Mouse (Mus musculus): ENCODE data around the gene Syt14. TPM values are rescaled to one million over a fixed set of nuclear protein-coding genes. Genes with fewer than 3 reads are reported as not detected.

Syt14 gene
- total and polyA plus RNA-seq, 3 experiments: 0.16 TPM; not detected in 2

- no peaks in the 10 kb centered on the region for H3K27me3 ChIP-seq (ENCODE audit: insufficient read depth, low read length)
- no peak for ATAC-seq (ENCODE audit: extremely low read depth, insufficient number of reproducible peaks, low FRiP score, poor library complexity, severe bottlenecking)
- H3K9me3 ChIP-seq (replicated peaks): no peaks in the 10 kb centered on the region
- DNase-seq (ENCODE audit: low spot score): no peak
- no peak for TF ChIP-seq GATA1 (IDR thresholded peaks at IDR 0.05; ENCODE audit: borderline replicate concordance, low read length)
- TF ChIP-seq CTCF (IDR thresholded peaks at IDR 0.05; ENCODE audit: low read depth, low read length): no peak
- TF ChIP-seq TAL1 (conservative IDR thresholded peaks at IDR 0.05; ENCODE audit: low read depth, low read length): no peak
- no peak for TF ChIP-seq GATA2 (IDR thresholded peaks at IDR 0.05; ENCODE audit: borderline replicate concordance, low read depth, low read length)
- no peak for TF ChIP-seq POLR2AphosphoS5 (IDR thresholded peaks at IDR 0.05; ENCODE audit: insufficient replicate concordance, low read depth, low read length)
- no peak overlapping the region for H3K4me3 ChIP-seq (ENCODE audit: low read depth, low read length)
- H3K36me3 ChIP-seq (replicated peaks): no peaks in the 10 kb centered on the region
- H3K4me1 ChIP-seq (ENCODE audit: insufficient read depth, low read depth, low read length): no peaks in the 10 kb centered on the region
These were observed 49.1 kb downstream of the Syt14 start for GRCm38 (mm10) chr1:192986481-192986880.

DNA sequence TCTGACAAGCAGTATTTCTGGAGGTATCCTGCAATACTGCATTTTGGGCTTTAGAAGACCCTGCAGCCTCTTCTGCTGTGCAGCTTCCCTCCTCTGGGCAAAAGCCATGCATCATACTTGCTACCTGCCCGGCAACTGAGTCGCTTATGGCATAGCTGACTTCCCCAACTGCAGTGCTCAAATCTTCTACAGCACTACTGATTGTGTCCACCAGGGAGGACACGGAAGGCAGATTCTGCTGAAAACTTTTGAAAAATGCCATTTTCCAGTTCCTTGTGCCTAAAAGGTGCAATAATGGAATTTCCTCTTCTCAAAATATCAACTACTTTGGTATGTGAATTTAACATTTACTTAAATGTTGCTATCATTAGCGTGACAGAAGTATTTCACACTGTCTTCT is 51.2 kb downstream of the Syt14 start:
- Histone ChIP-seq H3K27me3 (ENCODE audit: insufficient read depth, low read length) (no peaks in the 10 kb centered on the region), H3K4me3 (ENCODE audit: low read depth, low read length) (no peak overlapping the region), H3K9me3 (replicated peaks) (no peaks in the 10 kb centered on the region), H3K36me3 (replicated peaks) (no peaks in the 10 kb centered on the region), H3K4me1 (ENCODE audit: insufficient read depth, low read depth, low read length) (no peaks in the 10 kb centered on the region)
- ATAC-seq (ENCODE audit: extremely low read depth, insufficient number of reproducible peaks, low FRiP score, poor library complexity, severe bottlenecking) (no peak), DNase-seq (ENCODE audit: low spot score) (no peak)
- TF ChIP-seq TAL1 (conservative IDR thresholded peaks at IDR 0.05; ENCODE audit: low read depth, low read length): no peak
- no peak for TF ChIP-seq CTCF (IDR thresholded peaks at IDR 0.05; ENCODE audit: low read depth, low read length)

DNA sequence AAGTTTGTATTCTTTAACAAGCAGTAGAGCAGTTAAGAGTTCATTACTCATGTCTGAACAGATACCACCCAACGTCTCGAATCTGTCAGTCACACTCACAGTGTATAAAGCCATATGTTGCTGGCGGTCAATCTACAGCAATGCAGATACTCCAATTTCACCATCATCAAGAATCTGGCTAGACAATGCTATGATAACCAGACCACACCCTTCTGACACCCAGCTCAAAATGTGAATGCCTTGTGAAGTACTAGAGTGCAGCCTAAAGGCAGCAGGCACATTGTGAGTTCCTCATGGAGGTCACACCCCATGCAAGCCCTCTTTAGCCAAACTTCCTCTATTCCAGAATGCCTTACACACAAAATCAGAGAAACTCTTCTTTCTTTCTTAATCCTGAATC is 53.9 kb downstream of the Syt14 start:
- no peaks in the 10 kb centered on the region for H3K36me3 ChIP-seq (replicated peaks)
- no peak for ATAC-seq (ENCODE audit: extremely low read depth, insufficient number of reproducible peaks, low FRiP score, poor library complexity, severe bottlenecking)
- no peak for TF ChIP-seq GATA1 (IDR thresholded peaks at IDR 0.05; ENCODE audit: borderline replicate concordance, low read length)
- TF ChIP-seq TAL1 (conservative IDR thresholded peaks at IDR 0.05; ENCODE audit: low read depth, low read length): no peak
- TF ChIP-seq POLR2AphosphoS5 (IDR thresholded peaks at IDR 0.05; ENCODE audit: insufficient replicate concordance, low read depth, low read length): no peak
- no peak for TF ChIP-seq CTCF (IDR thresholded peaks at IDR 0.05; ENCODE audit: low read depth, low read length)
- TF ChIP-seq GATA2 (IDR thresholded peaks at IDR 0.05; ENCODE audit: borderline replicate concordance, low read depth, low read length): no peak

GRCm38 (mm10) chr1:192981120-192981519 is 54.5 kb downstream of the Syt14 start:
- Histone ChIP-seq H3K9me3 (replicated peaks) (no peaks in the 10 kb centered on the region), H3K36me3 (replicated peaks) (no peaks in the 10 kb centered on the region), H3K27me3 (ENCODE audit: insufficient read depth, low read length) (no peaks in the 10 kb centered on the region), H3K4me1 (ENCODE audit: insufficient read depth, low read depth, low read length) (no peaks in the 10 kb centered on the region), H3K4me3 (ENCODE audit: low read depth, low read length) (no peak overlapping the region)
- TF ChIP-seq GATA1 (IDR thresholded peaks at IDR 0.05; ENCODE audit: borderline replicate concordance, low read length) (no peak), POLR2AphosphoS5 (IDR thresholded peaks at IDR 0.05; ENCODE audit: insufficient replicate concordance, low read depth, low read length) (no peak), GATA2 (IDR thresholded peaks at IDR 0.05; ENCODE audit: borderline replicate concordance, low read depth, low read length) (no peak), TAL1 (conservative IDR thresholded peaks at IDR 0.05; ENCODE audit: low read depth, low read length) (no peak), CTCF (IDR thresholded peaks at IDR 0.05; ENCODE audit: low read depth, low read length) (no peak)
- DNase-seq (ENCODE audit: low spot score) (no peak), ATAC-seq (ENCODE audit: extremely low read depth, insufficient number of reproducible peaks, low FRiP score, poor library complexity, severe bottlenecking) (no peak)

More for the DNA sequence above, 53.9 kb downstream of the Syt14 start:
- H3K4me1 ChIP-seq (ENCODE audit: insufficient read depth, low read depth, low read length): no peaks in the 10 kb centered on the region
- H3K27me3 ChIP-seq (ENCODE audit: insufficient read depth, low read length): no peaks in the 10 kb centered on the region
- no peak for DNase-seq (ENCODE audit: low spot score)
- no peak overlapping the region for H3K4me3 ChIP-seq (ENCODE audit: low read depth, low read length)
- H3K9me3 ChIP-seq (replicated peaks): no peaks in the 10 kb centered on the region

- TF ChIP-seq TAL1 (conservative IDR thresholded peaks at IDR 0.05; ENCODE audit: low read depth, low read length) (no peak), GATA2 (IDR thresholded peaks at IDR 0.05; ENCODE audit: borderline replicate concordance, low read depth, low read length) (no peak), POLR2AphosphoS5 (IDR thresholded peaks at IDR 0.05; ENCODE audit: insufficient replicate concordance, low read depth, low read length) (no peak), GATA1 (IDR thresholded peaks at IDR 0.05; ENCODE audit: borderline replicate concordance, low read length) (no peak)
- no peak for DNase-seq (ENCODE audit: low spot score)
- no peaks in the 10 kb centered on the region for H3K4me1 ChIP-seq (ENCODE audit: insufficient read depth, low read depth, low read length)
- H3K27me3 ChIP-seq (ENCODE audit: insufficient read depth, low read length): no peaks in the 10 kb centered on the region
- H3K36me3 ChIP-seq (replicated peaks): no peaks in the 10 kb centered on the region
- no peak overlapping the region for H3K4me3 ChIP-seq (ENCODE audit: low read depth, low read length)
- no peak for ATAC-seq (ENCODE audit: extremely low read depth, insufficient number of reproducible peaks, low FRiP score, poor library complexity, severe bottlenecking)
- H3K9me3 ChIP-seq (replicated peaks): no peaks in the 10 kb centered on the region
These were observed 73.3 kb downstream of the Syt14 start for GRCm38 (mm10) chr1:192962323-192962722.

GRCm38 (mm10) chr1:192947839-192948173 is 87.8 kb downstream of the Syt14 start:
- H3K4me1 ChIP-seq (ENCODE audit: insufficient read depth, low read depth, low read length): no peaks in the 10 kb centered on the region
- H3K9me3 ChIP-seq (replicated peaks): peaks cover 3% of the 10 kb centered on the region
- H3K36me3 ChIP-seq (replicated peaks): no peaks in the 10 kb centered on the region
- TF ChIP-seq TAL1 (conservative IDR thresholded peaks at IDR 0.05; ENCODE audit: low read depth, low read length) (no peak), CTCF (IDR thresholded peaks at IDR 0.05; ENCODE audit: low read depth, low read length) (no peak), POLR2AphosphoS5 (IDR thresholded peaks at IDR 0.05; ENCODE audit: insufficient replicate concordance, low read depth, low read length) (no peak), GATA2 (IDR thresholded peaks at IDR 0.05; ENCODE audit: borderline replicate concordance, low read depth, low read length) (no peak), GATA1 (IDR thresholded peaks at IDR 0.05; ENCODE audit: borderline replicate concordance, low read length) (no peak)
- ATAC-seq (ENCODE audit: extremely low read depth, insufficient number of reproducible peaks, low FRiP score, poor library complexity, severe bottlenecking) (no peak), DNase-seq (ENCODE audit: low spot score) (no peak)
- no peaks in the 10 kb centered on the region for H3K27me3 ChIP-seq (ENCODE audit: insufficient read depth, low read length)
- no peak overlapping the region for H3K4me3 ChIP-seq (ENCODE audit: low read depth, low read length)

All from G1E (cell line).